Mouse (Mus musculus) heart, embryonic 16.5 days (tissue): Measurements from ENCODE around the gene Bzw1. TPM values are rescaled to one million over a fixed set of nuclear protein-coding genes. Genes with fewer than 3 reads are reported as not detected.
A peak's percentile ranks its signal among the peaks of the same experiment; 100 is the strongest.

Source experiments
- ATAC-seq: fragments of 200-750 bp; cut with Nextera tagmentation; replicated peaks from 2 replicates; pipeline ENCODE4 v1.8.0; 2017; ENCODE audit warnings: moderate number of reproducible peaks; ENCODE audit not compliant: insufficient read depth, low FRiP score; ENCODE audit errors: extremely low read depth
- H3K27ac ChIP-seq: fragments of 300-500 bp; sonication (generic); 2 replicates; pipeline ENCODE4 v1.5.1; 2014; ENCODE audit warnings: mild to moderate bottlenecking, low read length, control low read depth, moderate library complexity
- H3K27me3 ChIP-seq: fragments of 300-500 bp; sonication (generic); 2 replicates; pipeline ENCODE4 v1.6.1; 2014; ENCODE audit warnings: low read length, mixed read lengths; ENCODE audit not compliant: control insufficient read depth, insufficient read depth
- H3K36me3 ChIP-seq: fragments of 300-500 bp; sonication (generic); 2 replicates; pipeline ENCODE4 v1.6.1; 2014; ENCODE audit not compliant: control insufficient read depth, insufficient read depth
- H3K4me1 ChIP-seq: fragments of 300-500 bp; sonication (generic); 2 replicates; pipeline ENCODE4 v1.6.1; 2014; ENCODE audit warnings: low read length, mixed read lengths; ENCODE audit not compliant: control insufficient read depth, insufficient read depth
- H3K4me2 ChIP-seq: fragments of 300-500 bp; sonication (generic); 2 replicates; pipeline ENCODE4 v1.6.1; 2014; ENCODE audit warnings: low read depth, mild to moderate bottlenecking, control low read depth, low read length
- H3K4me3 ChIP-seq: fragments of 300-500 bp; sonication (generic); 2 replicates; pipeline ENCODE4 v1.5.1; 2014; ENCODE audit warnings: mild to moderate bottlenecking, control low read depth, low read length
- H3K9ac ChIP-seq: fragments of 300-500 bp; sonication (generic); 2 replicates; pipeline ENCODE4 v1.6.1; 2014; ENCODE audit warnings: low read length, control low read depth
- H3K9me3 ChIP-seq: fragments of 300-500 bp; sonication (generic); replicated peaks from 2 replicates; pipeline ENCODE4 v1.6.1; 2016; ENCODE audit warnings: low read length; ENCODE audit not compliant: control insufficient read depth
- WGBS: fragments of 180-500 bp; shearing (Covaris S2); extraction: QIAGEN DNeasy Blood & Tissue Kit; methylation state at CpG from one replicate; pipeline ENCODE4 v1.1.7; 2014; 5-methylcytosine and 5-hydroxymethylcytosine counted together
- polyA plus RNA-seq: library from polyadenylated mRNA; unstranded; fragments of >200 nt; fragmentation: Nextera tagmentation; extraction: Ambion mirVana; gene quantifications from 2 replicates; pipeline ENCODE4 v1.2.1, GENCODE M21; 2015

Gene Bzw1
- polyA plus RNA-seq, 1 experiment from 2014 or later, result 183 TPM

- Histone ChIP-seq H3K4me1 (no peaks in the 10 kb centered on the region), H3K9me3 (no peaks in the 10 kb centered on the region), H3K36me3 (peaks cover 53% of the 10 kb centered on the region), H3K4me2 (no peak overlapping the region), H3K27me3 (no peaks in the 10 kb centered on the region), H3K4me3 (no peak overlapping the region), H3K9ac (no peak overlapping the region), H3K27ac (no peak overlapping the region)
- WGBS, result 78% methylated on average over 5 of the region's 5 CpGs
- ATAC-seq, result no peak
Observed at GRCm38 (mm10) chr1:58409553-58410197, 17.0 kb downstream of the Bzw1 start.

- H3K9me3 ChIP-seq, result no peaks in the 10 kb centered on the region
- H3K4me2 ChIP-seq, result no peak overlapping the region
- no peaks in the 10 kb centered on the region for H3K27me3 ChIP-seq
- H3K36me3 ChIP-seq, result peaks cover 58% of the 10 kb centered on the region
- no peak overlapping the region for H3K9ac ChIP-seq
- H3K27ac ChIP-seq, result no peak overlapping the region
- H3K4me1 ChIP-seq, result no peaks in the 10 kb centered on the region
- 78% methylated on average over 3 of the region's 3 CpGs for WGBS
- no peak for ATAC-seq
- no peak overlapping the region for H3K4me3 ChIP-seq
Observed at GRCm38 (mm10) chr1:58410198-58410588, 17.5 kb downstream of the Bzw1 start.

- Histone ChIP-seq H3K27me3 (no peaks in the 10 kb centered on the region), H3K9me3 (no peaks in the 10 kb centered on the region), H3K36me3 (peaks cover 62% of the 10 kb centered on the region), H3K9ac (no peak overlapping the region), H3K4me3 (no peak overlapping the region), H3K4me1 (no peaks in the 10 kb centered on the region), H3K4me2 (no peak overlapping the region), H3K27ac (no peak overlapping the region)
- 87% methylated on average over 7 of the region's 7 CpGs for WGBS
- no peak for ATAC-seq
Observed at GRCm38 (mm10) chr1:58410776-58411175, 18.1 kb downstream of the Bzw1 start.

- peaks cover 85% of the 10 kb centered on the region for H3K36me3 ChIP-seq
- no peak for ATAC-seq
- H3K4me3 ChIP-seq, result no peak overlapping the region
- no peak overlapping the region for H3K27ac ChIP-seq
- H3K4me2 ChIP-seq, result no peak overlapping the region
- no peak overlapping the region for H3K9ac ChIP-seq
- H3K9me3 ChIP-seq, result no peaks in the 10 kb centered on the region
- WGBS, result 30% methylated on average over 1 of the region's 1 CpGs
- no peaks in the 10 kb centered on the region for H3K4me1 ChIP-seq
- no peaks in the 10 kb centered on the region for H3K27me3 ChIP-seq
Observed at GRCm38 (mm10) chr1:58415442-58415841, 22.7 kb downstream of the Bzw1 start.

- H3K4me2 ChIP-seq, result no peak overlapping the region
Observed at GRCm38 (mm10) chr1:58416048-58416447, 23.4 kb downstream of the Bzw1 start.

GRCm38 (mm10) chr1:58420032-58420431 lies 27.3 kb downstream of the Bzw1 start:
- Histone ChIP-seq H3K4me1 (peaks cover 17% of the 10 kb centered on the region), H3K27me3 (no peaks in the 10 kb centered on the region), H3K4me3 (no peak overlapping the region), H3K4me2 (no peak overlapping the region), H3K9me3 (no peaks in the 10 kb centered on the region), H3K36me3 (peaks cover 53% of the 10 kb centered on the region), H3K27ac (no peak overlapping the region), H3K9ac (no peak overlapping the region)
- WGBS, result 77% methylated on average over 10 of the region's 10 CpGs
- no peak for ATAC-seq

More at GRCm38 (mm10) chr1:58416048-58416447, 23.4 kb downstream of the Bzw1 start:
- H3K4me1 ChIP-seq, result peaks cover 2% of the 10 kb centered on the region
- no peak overlapping the region for H3K27ac ChIP-seq
- peaks cover 81% of the 10 kb centered on the region for H3K36me3 ChIP-seq
- no peaks in the 10 kb centered on the region for H3K27me3 ChIP-seq
- no peak overlapping the region for H3K4me3 ChIP-seq
- no peaks in the 10 kb centered on the region for H3K9me3 ChIP-seq
- ATAC-seq, result no peak
- 86% methylated on average over 2 of the region's 2 CpGs for WGBS
- H3K9ac ChIP-seq, result no peak overlapping the region

- Histone ChIP-seq H3K4me1 (peaks cover 17% of the 10 kb centered on the region), H3K4me3 (peak overlapping the region; percentile 15), H3K9ac (no peak overlapping the region), H3K36me3 (peaks cover 45% of the 10 kb centered on the region), H3K27ac (no peak overlapping the region), H3K9me3 (no peaks in the 10 kb centered on the region), H3K27me3 (no peaks in the 10 kb centered on the region), H3K4me2 (peak overlapping the region; percentile 90; the same call in 1 of the 2 replicates)
- ATAC-seq, result no peak
- 29% methylated on average over 7 of the region's 7 CpGs for WGBS
Observed at GRCm38 (mm10) chr1:58420961-58421360, 28.3 kb downstream of the Bzw1 start.

GRCm38 (mm10) chr1:58422879-58423278 lies 30.2 kb downstream of the Bzw1 start:
- 3% methylated on average over 13 of the region's 13 CpGs for WGBS
- peak overlapping the region; percentile 90 for H3K4me2 ChIP-seq
- H3K4me1 ChIP-seq, result peaks cover 17% of the 10 kb centered on the region
- peaks cover 30% of the 10 kb centered on the region for H3K36me3 ChIP-seq
- H3K27ac ChIP-seq, result peak overlapping the region; percentile 99
- H3K9me3 ChIP-seq, result no peaks in the 10 kb centered on the region
- H3K9ac ChIP-seq, result peak overlapping the region; percentile 100
- no peaks in the 10 kb centered on the region for H3K27me3 ChIP-seq
- H3K4me3 ChIP-seq, result peak overlapping the region; percentile 81
- ATAC-seq, result peak; percentile 33; the same call in 1 of the 2 replicates

- H3K27ac ChIP-seq, result peak within 1 kb of the TSS; percentile 99
- under 1% methylated on average over 79 of the region's 79 CpGs for WGBS
- no peaks in the 10 kb centered on the region for H3K9me3 ChIP-seq
- peaks cover 23% of the 10 kb centered on the region for H3K36me3 ChIP-seq
- H3K9ac ChIP-seq, result peak within 1 kb of the TSS; percentile 100
- ATAC-seq, result peak; percentile 97
- H3K4me2 ChIP-seq, result peak within 1 kb of the TSS; percentile 90
- H3K4me1 ChIP-seq, result peaks cover 17% of the 10 kb centered on the region
- peak within 1 kb of the TSS; percentile 81 for H3K4me3 ChIP-seq
- H3K27me3 ChIP-seq, result no peaks in the 10 kb centered on the region
Observed at GRCm38 (mm10) chr1:58423371-58424248, 30.9 kb downstream of the Bzw1 start, which contains the start of gene Clk1. Clk1 (minus strand) TSS chr1:58424066.
